Mouse (Mus musculus) hindbrain, embryonic 14.5 days (tissue): ENCODE data around the gene Copb1. TPM values are rescaled to one million over a fixed set of nuclear protein-coding genes. Genes with fewer than 3 reads are reported as not detected.
A peak's percentile ranks its signal among the peaks of the same experiment; 100 is the strongest.

Source experiments
- ATAC-seq: fragments of 200-750 bp; cut with Nextera tagmentation; 2 replicates; pipeline ENCODE4 v1.8.0; 2017; ENCODE audit warnings: moderate number of reproducible peaks, mild to moderate bottlenecking, moderate TSS enrichment, moderate library complexity; ENCODE audit not compliant: low FRiP score
- DNase-seq: peaks from one replicate; pipeline ENCODE4 v3.0.0-alpha.2; 2015; ENCODE audit warnings: low spot score
- H3K27ac ChIP-seq: fragments of 300-500 bp; sonication (generic); 2 replicates; pipeline ENCODE4 v1.5.1; 2014; ENCODE audit warnings: mild to moderate bottlenecking, moderate library complexity
- H3K27me3 ChIP-seq: fragments of 300-500 bp; sonication (generic); 2 replicates; pipeline ENCODE4 v1.6.1; 2014; ENCODE audit warnings: mild to moderate bottlenecking, low read length, mixed read lengths; ENCODE audit not compliant: control insufficient read depth, insufficient read depth
- H3K36me3 ChIP-seq: fragments of 300-500 bp; sonication (generic); replicated peaks from 2 replicates; pipeline ENCODE4 v1.6.1; 2014; ENCODE audit not compliant: control insufficient read depth, insufficient read depth
- H3K4me1 ChIP-seq: fragments of 300-500 bp; sonication (generic); replicated peaks from 2 replicates; pipeline ENCODE4 v1.6.1; 2014; ENCODE audit warnings: antibody characterized with exemption, low read length, mixed read lengths; ENCODE audit not compliant: control insufficient read depth, insufficient read depth
- H3K4me2 ChIP-seq: fragments of 300-500 bp; sonication (generic); replicated peaks from 2 replicates; pipeline ENCODE4 v1.6.1; 2014; ENCODE audit warnings: mild to moderate bottlenecking, moderate library complexity
- H3K4me3 ChIP-seq: fragments of 300-500 bp; sonication (generic); replicated peaks from 2 replicates; pipeline ENCODE4 v1.5.1; 2014; ENCODE audit warnings: mild to moderate bottlenecking, low read length
- H3K9ac ChIP-seq: fragments of 300-500 bp; sonication (generic); 2 replicates; pipeline ENCODE4 v1.6.1; 2014
- H3K9me3 ChIP-seq: fragments of 300-500 bp; sonication (generic); 2 replicates; pipeline ENCODE4 v1.6.1; 2016; ENCODE audit warnings: low read length; ENCODE audit not compliant: control insufficient read depth
- WGBS: fragments of 180-500 bp; shearing (Covaris S2); extraction: QIAGEN DNeasy Blood & Tissue Kit; methylation state at CpG from one replicate; pipeline ENCODE4 v1.1.7; 2014; 5-methylcytosine and 5-hydroxymethylcytosine counted together
- polyA plus RNA-seq: library from polyadenylated mRNA; unstranded; fragments of >200 nt; fragmentation: Nextera tagmentation; extraction: Ambion mirVana; gene quantifications from 2 replicates; pipeline ENCODE4 v1.2.1, GENCODE M21; 2014

Gene Copb1
- polyA plus RNA-seq, 1 experiment from 2014 or later = 96.1 TPM

DNA sequence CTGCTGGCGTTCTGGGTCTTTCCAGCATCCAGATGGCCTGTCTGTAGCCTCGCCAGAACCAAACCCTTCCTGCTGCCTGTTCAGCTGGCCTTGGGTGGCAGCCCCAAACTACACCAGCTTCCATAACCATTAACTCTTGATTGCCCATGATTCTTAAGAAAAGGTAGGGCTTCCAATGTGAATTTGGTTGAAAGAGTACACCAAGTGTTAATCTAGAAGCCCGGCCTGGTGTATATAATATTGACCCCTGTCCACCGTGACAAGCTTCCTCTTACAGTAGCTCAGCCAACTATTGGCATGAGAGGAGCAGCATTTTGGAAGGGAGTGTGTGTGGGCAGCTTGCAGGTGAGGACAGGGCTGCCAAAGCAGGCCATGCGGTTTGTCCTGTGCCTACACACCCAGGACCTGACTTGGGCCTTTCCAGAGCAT, 35.6 kb upstream of the Copb1 start:
- 67% methylated on average over 5 of the region's 5 CpGs for WGBS
- no peak overlapping the region for H3K27ac ChIP-seq
- no peak overlapping the region for H3K9ac ChIP-seq
- no peaks in the 10 kb centered on the region for H3K9me3 ChIP-seq
- H3K36me3 ChIP-seq = no peaks in the 10 kb centered on the region
- H3K4me3 ChIP-seq = no peak overlapping the region
- no peaks in the 10 kb centered on the region; the same call in 1 of the 2 replicates for H3K27me3 ChIP-seq
- DNase-seq = no peak
- H3K4me1 ChIP-seq = no peaks in the 10 kb centered on the region
- ATAC-seq = no peak
- no peak overlapping the region for H3K4me2 ChIP-seq

GRCm38 (mm10) chr7:114284296-114284910, 29.9 kb upstream of the Copb1 start:
- no peak overlapping the region for H3K4me3 ChIP-seq
- ATAC-seq = no peak
- H3K4me2 ChIP-seq = no peak overlapping the region
- no peaks in the 10 kb centered on the region for H3K27me3 ChIP-seq
- no peaks in the 10 kb centered on the region for H3K4me1 ChIP-seq
- H3K27ac ChIP-seq = no peak overlapping the region
- WGBS = 96% methylated on average over 14 of the region's 14 CpGs
- no peaks in the 10 kb centered on the region for H3K9me3 ChIP-seq
- no peak overlapping the region for H3K9ac ChIP-seq
- no peak for DNase-seq
- no peaks in the 10 kb centered on the region for H3K36me3 ChIP-seq

DNA sequence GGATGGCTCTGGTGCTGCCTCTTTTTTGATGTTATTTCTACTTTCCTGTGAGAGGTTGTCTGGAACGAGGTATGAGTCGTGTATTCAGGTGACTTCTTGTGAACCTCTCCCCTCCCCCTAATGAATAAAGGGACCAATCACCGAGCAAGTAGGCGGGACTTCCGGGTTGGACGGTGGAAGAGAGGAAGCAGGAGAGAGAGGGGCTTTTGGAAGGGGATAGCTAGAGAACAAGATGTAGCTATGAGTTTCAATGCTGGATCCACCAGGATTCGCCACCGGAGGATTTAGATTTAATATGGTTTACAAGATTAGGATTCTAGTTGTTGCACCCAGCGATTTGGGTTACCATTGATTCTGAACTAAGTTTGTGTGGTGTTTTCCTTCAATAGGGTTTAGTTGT, 28.5 kb upstream of the Copb1 start:
- 78% methylated on average over 9 of the region's 9 CpGs for WGBS

DNA sequence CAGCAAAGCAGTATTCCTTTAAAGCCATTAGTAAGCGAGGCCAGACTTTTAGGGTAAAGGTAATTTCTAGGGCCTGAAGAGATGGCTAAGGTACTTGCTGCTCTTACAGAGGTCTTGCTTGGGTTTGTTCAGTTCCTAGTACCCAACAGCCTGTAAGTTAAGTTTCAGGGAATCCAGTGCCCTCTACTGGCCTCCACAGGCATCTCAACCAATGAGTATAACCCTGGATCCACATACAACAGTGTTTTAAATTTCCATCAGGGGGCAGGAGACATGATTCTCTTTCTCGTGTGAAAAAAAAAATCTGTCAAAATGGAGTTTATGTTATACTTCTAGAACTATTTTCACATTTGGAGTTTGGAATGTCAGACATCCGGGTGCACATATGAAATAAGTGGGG, 27.2 kb upstream of the Copb1 start:
- H3K9ac ChIP-seq = no peak overlapping the region
- no peaks in the 10 kb centered on the region for H3K36me3 ChIP-seq
- no peaks in the 10 kb centered on the region for H3K4me1 ChIP-seq
- peak; percentile 53 for DNase-seq
- no peaks in the 10 kb centered on the region for H3K9me3 ChIP-seq
- no peak overlapping the region for H3K4me3 ChIP-seq
- no peak overlapping the region for H3K27ac ChIP-seq
- ATAC-seq = no peak
- no peaks in the 10 kb centered on the region for H3K27me3 ChIP-seq
- H3K4me2 ChIP-seq = no peak overlapping the region
- whole genome bisulfite sequencing = 54% methylated on average over 3 of the region's 3 CpGs

More for the DNA sequence above, 28.5 kb upstream of the Copb1 start:
- H3K4me2 ChIP-seq = no peak overlapping the region
- H3K36me3 ChIP-seq = no peaks in the 10 kb centered on the region
- DNase-seq (no peak), ATAC-seq (no peak)
- no peaks in the 10 kb centered on the region for H3K9me3 ChIP-seq
- H3K27ac ChIP-seq = no peak overlapping the region
- no peak overlapping the region for H3K9ac ChIP-seq
- no peak overlapping the region for H3K4me3 ChIP-seq
- H3K27me3 ChIP-seq = no peaks in the 10 kb centered on the region
- H3K4me1 ChIP-seq = no peaks in the 10 kb centered on the region

- peak; percentile 95 for ATAC-seq
- H3K27me3 ChIP-seq = no peaks in the 10 kb centered on the region
- H3K4me2 ChIP-seq = peak within 1 kb of the TSS; percentile 66
- peak within 1 kb of the TSS; percentile 47 for H3K27ac ChIP-seq
- no peaks in the 10 kb centered on the region for H3K9me3 ChIP-seq
- peak within 1 kb of the TSS; percentile 88 for H3K9ac ChIP-seq
- peak; percentile 99 for DNase-seq
- H3K4me1 ChIP-seq = peaks cover 10% of the 10 kb centered on the region; the same call in 1 of the 2 replicates
- under 1% methylated on average over 39 of the region's 39 CpGs for WGBS
- peak within 1 kb of the TSS; percentile 56 for H3K4me3 ChIP-seq
- peaks cover 33% of the 10 kb centered on the region for H3K36me3 ChIP-seq
Measured at GRCm38 (mm10) chr7:114276005-114276752, 21.7 kb upstream of the Copb1 start, which contains the start of gene Psma1. Gene Psma1, minus strand, starts transcription at chr7:114276118.

DNA sequence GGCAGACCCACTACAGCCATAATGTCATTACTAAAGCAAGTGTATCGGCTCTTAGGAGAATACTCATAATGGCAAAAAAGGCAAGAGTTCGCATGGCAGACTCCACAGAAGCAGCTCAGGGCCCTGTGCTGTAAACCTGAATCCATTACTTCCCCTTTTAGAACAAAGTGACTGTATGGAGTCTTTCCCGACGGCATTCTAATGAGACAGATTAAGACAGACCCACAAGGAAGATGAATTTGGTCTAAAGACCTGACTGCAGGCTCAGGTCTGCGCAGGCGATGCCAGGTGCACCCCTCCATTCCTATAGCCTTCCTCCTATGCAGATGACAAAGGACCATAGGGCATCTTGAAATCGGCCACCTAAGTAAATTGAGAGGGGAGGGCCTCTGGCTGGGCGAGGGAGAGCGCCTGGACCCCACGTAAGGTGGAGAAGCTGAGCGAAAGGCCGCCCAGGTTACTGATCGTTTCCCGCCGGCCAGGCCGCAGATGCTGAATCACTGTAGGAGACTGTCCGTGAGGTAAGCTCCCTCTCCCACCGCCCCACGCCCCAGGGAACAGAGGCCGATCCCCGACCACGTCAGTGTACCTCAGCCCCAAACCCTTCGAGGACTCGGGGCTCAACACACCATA, 21.0 kb upstream of the Copb1 start:
- H3K27ac ChIP-seq = peak overlapping the region; percentile 23; the same call in 1 of the 2 replicates
- DNase-seq (no peak), ATAC-seq (peak; percentile 70)

GRCm38 (mm10) chr7:114268446-114268845, 13.9 kb upstream of the Copb1 start:
- Histone ChIP-seq H3K36me3 (peaks cover 93% of the 10 kb centered on the region), H3K4me1 (no peaks in the 10 kb centered on the region), H3K27ac (no peak overlapping the region), H3K4me2 (no peak overlapping the region), H3K4me3 (no peak overlapping the region), H3K27me3 (no peaks in the 10 kb centered on the region), H3K9me3 (peaks cover 3% of the 10 kb centered on the region; the same call in 1 of the 2 replicates), H3K9ac (no peak overlapping the region)
- ATAC-seq = no peak
- WGBS = 96% methylated on average over 5 of the region's 5 CpGs
- DNase-seq = no peak

More for the DNA sequence above, 21.0 kb upstream of the Copb1 start:
- H3K4me2 ChIP-seq = peak overlapping the region; percentile 66
- H3K4me3 ChIP-seq = peak overlapping the region; percentile 56
- peak overlapping the region; percentile 88 for H3K9ac ChIP-seq
- H3K36me3 ChIP-seq = peaks cover 40% of the 10 kb centered on the region
- H3K27me3 ChIP-seq = no peaks in the 10 kb centered on the region
- WGBS = 2% methylated on average over 24 of the region's 24 CpGs
- H3K9me3 ChIP-seq = no peaks in the 10 kb centered on the region
- peaks cover 10% of the 10 kb centered on the region; the same call in 1 of the 2 replicates for H3K4me1 ChIP-seq

GRCm38 (mm10) chr7:114251684-114252083, 2.8 kb downstream of the Copb1 start:
- WGBS = 89% methylated on average over 3 of the region's 3 CpGs
- no peak overlapping the region for H3K4me3 ChIP-seq
- no peak overlapping the region for H3K27ac ChIP-seq
- peaks cover 56% of the 10 kb centered on the region for H3K36me3 ChIP-seq
- H3K9me3 ChIP-seq = no peaks in the 10 kb centered on the region
- H3K4me1 ChIP-seq = peaks cover 3% of the 10 kb centered on the region; the same call in 1 of the 2 replicates
- H3K27me3 ChIP-seq = no peaks in the 10 kb centered on the region
- ATAC-seq (no peak), DNase-seq (no peak)
- no peak overlapping the region for H3K9ac ChIP-seq
- H3K4me2 ChIP-seq = no peak overlapping the region

- Histone ChIP-seq H3K9ac (no peak overlapping the region), H3K4me3 (no peak overlapping the region), H3K4me2 (no peak overlapping the region), H3K9me3 (no peaks in the 10 kb centered on the region), H3K27ac (no peak overlapping the region), H3K4me1 (no peaks in the 10 kb centered on the region), H3K27me3 (no peaks in the 10 kb centered on the region), H3K36me3 (peaks cover 86% of the 10 kb centered on the region)
- DNase-seq = no peak
- 95% methylated on average over 7 of the region's 7 CpGs for WGBS
- no peak for ATAC-seq
Measured at GRCm38 (mm10) chr7:114233980-114234379, 20.5 kb downstream of the Copb1 start.
